Mouse (Mus musculus): ENCODE data around the gene 4930539E08Rik. TPM values are rescaled to one million over a fixed set of nuclear protein-coding genes. Genes with fewer than 3 reads are reported as not detected.

4930539E08Rik gene
- total RNA-seq, 2 experiments from 2014 or later, result 0.56 to 0.57 TPM

GRCm38 (mm10) chr17:28930392-28931074 is 15.4 kb upstream of the 4930539E08Rik start:
- DNase-seq (ENCODE audit: low spot score in 2 of 2), result peak; percentile 90 to 95

- no peak for DNase-seq (ENCODE audit: low spot score in 2 of 2)
These were observed 14.2 kb upstream of the 4930539E08Rik start for GRCm38 (mm10) chr17:28929369-28929768.

GRCm38 (mm10) chr17:28928004-28928403 is 12.9 kb upstream of the 4930539E08Rik start:
- no peak for DNase-seq (ENCODE audit: low spot score in 2 of 2)

GRCm38 (mm10) chr17:28926866-28927635 is 11.9 kb upstream of the 4930539E08Rik start:
- DNase-seq (ENCODE audit: low spot score in 2 of 2), result peak in 1 of 2 experiments; percentile 49

GRCm38 (mm10) chr17:28926380-28926779 is 11.3 kb upstream of the 4930539E08Rik start:
- DNase-seq (ENCODE audit: low spot score in 2 of 2), result peak; percentile 45 to 76

GRCm38 (mm10) chr17:28924957-28925595 is 10.0 kb upstream of the 4930539E08Rik start:
- no peak for DNase-seq (ENCODE audit: low spot score in 2 of 2)

GRCm38 (mm10) chr17:28922096-28922495 is 7.0 kb upstream of the 4930539E08Rik start:
- DNase-seq (ENCODE audit: low spot score in 2 of 2), result no peak

GRCm38 (mm10) chr17:28921086-28921485 is 6.0 kb upstream of the 4930539E08Rik start:
- DNase-seq (ENCODE audit: low spot score in 2 of 2), result no peak

GRCm38 (mm10) chr17:28916520-28916919 is 1.4 kb upstream of the 4930539E08Rik start:
- no peak for DNase-seq (ENCODE audit: low spot score in 2 of 2)

- no peak for DNase-seq (ENCODE audit: low spot score in 2 of 2)
These were observed 1.2 kb downstream of the 4930539E08Rik start for GRCm38 (mm10) chr17:28913940-28914339.

GRCm38 (mm10) chr17:28913200-28913599 is 1.9 kb downstream of the 4930539E08Rik start:
- no peak for DNase-seq (ENCODE audit: low spot score in 2 of 2)

- no peak for DNase-seq (ENCODE audit: low spot score in 2 of 2)
These were observed 5.0 kb downstream of the 4930539E08Rik start for GRCm38 (mm10) chr17:28910139-28910538.

GRCm38 (mm10) chr17:28909252-28909941 is 5.7 kb downstream of the 4930539E08Rik start:
- peak; percentile 43 to 58 for DNase-seq (ENCODE audit: low spot score in 2 of 2)

GRCm38 (mm10) chr17:28907959-28908358 is 7.2 kb downstream of the 4930539E08Rik start:
- DNase-seq (ENCODE audit: low spot score in 2 of 2), result no peak

GRCm38 (mm10) chr17:28905377-28905916 is 9.7 kb downstream of the 4930539E08Rik start:
- no peak for DNase-seq (ENCODE audit: low spot score in 2 of 2)

GRCm38 (mm10) chr17:28904546-28905376 is 10.4 kb downstream of the 4930539E08Rik start:
- DNase-seq (ENCODE audit: low spot score in 2 of 2), result peak; percentile 57 to 59

- DNase-seq (ENCODE audit: low spot score in 2 of 2), result no peak
These were observed 13.6 kb downstream of the 4930539E08Rik start for GRCm38 (mm10) chr17:28901559-28901958.

GRCm38 (mm10) chr17:28899427-28899826 is 15.7 kb downstream of the 4930539E08Rik start:
- DNase-seq (ENCODE audit: low spot score in 2 of 2), result no peak

GRCm38 (mm10) chr17:28898249-28898648 is 16.9 kb downstream of the 4930539E08Rik start:
- no peak for DNase-seq (ENCODE audit: low spot score in 2 of 2)

- no peak for DNase-seq (ENCODE audit: low spot score in 2 of 2)
These were observed 17.3 kb downstream of the 4930539E08Rik start for GRCm38 (mm10) chr17:28897817-28898216.
